In the genomic region with DNA sequence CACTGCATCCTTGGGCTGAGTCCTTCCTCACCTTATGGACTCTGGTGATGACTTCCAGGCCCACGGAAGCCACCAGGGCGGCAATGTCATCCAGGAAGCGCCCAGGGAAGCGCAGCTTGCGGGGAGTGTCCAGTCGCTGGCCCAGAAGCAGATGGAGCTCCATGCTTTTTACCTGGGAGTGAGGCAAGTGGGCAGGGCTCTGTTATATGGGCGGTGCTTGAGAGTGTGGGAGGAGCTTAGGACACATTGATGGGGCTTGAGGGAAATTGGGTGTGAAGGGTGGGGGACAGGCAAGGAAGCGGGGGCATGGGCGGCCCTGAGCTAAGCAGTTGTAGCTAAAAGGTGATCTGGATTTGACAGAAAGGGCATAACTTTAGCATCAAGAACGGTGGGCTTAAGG, we compare ENCODE assay signal across 31 mouse cellular contexts. TPM values are rescaled to one million over a fixed set of nuclear protein-coding genes. Genes with fewer than 3 reads are reported as not detected.
DNase-seq lines count a peak whose midpoint lies in the region; ATAC-seq and TF ChIP-seq lines count a peak whose summit lies in the region.
"Had no signal": no experiment of that assay in that cellular context is flagged by ENCODE, and none has a peak within 500 bp of the region (broad histone marks: within the 10 kb centered on the region; RNA-seq: fewer than 3 reads in every experiment).

No protein-coding gene starts in this region.

- no peak for TF ChIP-seq CTCF in E14TG2a.4 (conservative IDR thresholded peaks at IDR 0.05; ENCODE audit: low read length)

- 62% methylated on average over 10 of the region's 10 CpGs for WGBS in heart, embryonic 11.5 days (ENCODE audit: insufficient replicate concordance)

- H3K36me3 ChIP-seq in heart, embryonic 11.5 days (ENCODE audit: control insufficient read depth, insufficient read depth, low read length) = peaks cover 7% of the 10 kb centered on the region; the same call in 1 of the 2 replicates
- peaks cover 100% of the 10 kb centered on the region for H3K36me3 ChIP-seq in E14TG2a.4 (ENCODE audit: insufficient read depth, low read length)
- H3K36me3 ChIP-seq: hindbrain, embryonic 13.5 days had no signal

- ATAC-seq in heart, embryonic 11.5 days (replicated peaks; ENCODE audit: insufficient number of reproducible peaks, low FRiP score, low TSS enrichment) = peak; percentile 20; the same call in 1 of the 2 replicates
- ATAC-seq: forebrain, embryonic 13.5 days; forebrain, embryonic 16.5 days; hindbrain, embryonic 16.5 days; intestine, embryonic 16.5 days; Patski had no signal

- no peak overlapping the region for H3K4me3 ChIP-seq in heart, embryonic 11.5 days (ENCODE audit: low read depth, low read length)
- H3K4me3 ChIP-seq in E14TG2a.4 (replicated peaks; ENCODE audit: low read length) = peak overlapping the region; percentile 29; the same call in 1 of the 2 replicates
- H3K4me3 ChIP-seq: embryonic facial prominence, embryonic 10.5 days; embryonic facial prominence, embryonic 13.5 days; erythroblast, embryonic 14.5 days; forebrain, embryonic 13.5 days; heart, embryonic 12.5 days; heart, embryonic 15.5 days; hindbrain, embryonic 10.5 days; hindbrain, embryonic 13.5 days had no signal

- H3K4me2 ChIP-seq in heart, embryonic 11.5 days = no peak overlapping the region
- H3K4me2 ChIP-seq: embryonic facial prominence, embryonic 13.5 days; forebrain, embryonic 13.5 days; heart, embryonic 12.5 days; heart, embryonic 15.5 days; hindbrain, embryonic 13.5 days had no signal

- H3K9ac ChIP-seq in heart, embryonic 11.5 days (ENCODE audit: low read depth, low read length) = no peak overlapping the region
- H3K9ac ChIP-seq: embryonic facial prominence, embryonic 13.5 days; forebrain, embryonic 13.5 days; heart, embryonic 12.5 days; heart, embryonic 15.5 days; hindbrain, embryonic 13.5 days had no signal

- DNase-seq in heart, adult 11 months = no peak
- DNase-seq in R1 (ENCODE audit: low read depth, low spot score) = peak; percentile 78
- no peak for DNase-seq in Muller cell, postnatal 12 days (ENCODE audit: inconsistent ontology term)
- no peak for DNase-seq in adipocyte (ENCODE audit: low spot score)
- DNase-seq: adrenal gland, adult 2 months; adrenal gland, postnatal 14 days; cerebellum, adult 11-12 months; cerebellum, adult 8-10 months; cerebellum, postnatal 10 days; cerebellum, postnatal 36 days; embryo, embryonic 11 days; gastrocnemius, postnatal 10 days; gastrocnemius, postnatal 36 days; heart, postnatal 10 days; heart, postnatal 36 days; kidney, adult 18-20 months had no signal

- H3K27me3 ChIP-seq in heart, embryonic 11.5 days (ENCODE audit: control insufficient read depth, insufficient read depth, low read length) = no peaks in the 10 kb centered on the region
- no peaks in the 10 kb centered on the region for H3K27me3 ChIP-seq in E14TG2a.4 (ENCODE audit: insufficient read depth, low read length)
- H3K27me3 ChIP-seq: embryonic facial prominence, embryonic 13.5 days; forebrain, embryonic 13.5 days; heart, embryonic 12.5 days; heart, embryonic 15.5 days; hindbrain, embryonic 13.5 days; Patski had no signal

- no peaks in the 10 kb centered on the region for H3K9me3 ChIP-seq in heart, embryonic 11.5 days (replicated peaks; ENCODE audit: control insufficient read depth, low read length)
- H3K9me3 ChIP-seq in E14TG2a.4 (ENCODE audit: low read length) = no peaks in the 10 kb centered on the region
- H3K9me3 ChIP-seq: embryonic facial prominence, embryonic 10.5 days; embryonic facial prominence, embryonic 13.5 days; forebrain, embryonic 13.5 days; heart, embryonic 12.5 days; heart, embryonic 15.5 days; hindbrain, embryonic 10.5 days; hindbrain, embryonic 13.5 days had no signal

- H3K4me1 ChIP-seq in heart, embryonic 11.5 days (ENCODE audit: control insufficient read depth, insufficient read depth, low read length) = no peaks in the 10 kb centered on the region
- peaks cover 82% of the 10 kb centered on the region for H3K4me1 ChIP-seq in E14TG2a.4 (replicated peaks; ENCODE audit: low read depth, low read length)
- H3K4me1 ChIP-seq: embryonic facial prominence, embryonic 13.5 days; forebrain, embryonic 13.5 days; heart, embryonic 12.5 days; heart, embryonic 15.5 days had no signal

- H3K27ac ChIP-seq in heart, embryonic 11.5 days (ENCODE audit: low read depth, low read length) = no peak overlapping the region
- H3K27ac ChIP-seq: embryonic facial prominence, embryonic 13.5 days; forebrain, embryonic 13.5 days; heart, embryonic 15.5 days; hindbrain, embryonic 10.5 days; hindbrain, embryonic 13.5 days had no signal

RNA-seq across cellular contexts. Expression of a gene that starts 10.9 kb away (rescaled TPM):
- 1.1 and 1.9 TPM in 2 replicates for polyA plus RNA-seq in heart, embryonic 11.5 days (2014; fragmentation: Nextera tagmentation; extraction: Ambion mirVana)
- polyA plus RNA-seq: cortical plate, adult 2 months; forebrain, embryonic 13.5 days had no signal

RNA-seq across cellular contexts. Expression of a gene that starts 25.8 kb away (rescaled TPM):
- 8.9 and 9.0 TPM in 2 replicates for polyA plus RNA-seq in heart, embryonic 11.5 days (2014; fragmentation: Nextera tagmentation; extraction: Ambion mirVana)

RNA-seq across cellular contexts. Expression of a gene that starts 28.1 kb away (rescaled TPM):
- polyA plus RNA-seq in heart, embryonic 11.5 days (2014; fragmentation: Nextera tagmentation; extraction: Ambion mirVana) = 43.9 and 50.1 TPM in 2 replicates
